Mouse (Mus musculus): Measurements from ENCODE around the gene Kifc3.

The Kifc3 gene

GRCm38 (mm10) chr8:95135242-95135641 lies 67.4 kb downstream of the Kifc3 start:
- DNase-seq (ENCODE audit: low read depth, low spot score), result no peak

- DNase-seq (ENCODE audit: low read depth, low spot score), result no peak
These were observed 68.4 kb downstream of the Kifc3 start for GRCm38 (mm10) chr8:95134186-95134585.

- DNase-seq (ENCODE audit: low read depth, low spot score), result no peak
These were observed 70.6 kb downstream of the Kifc3 start for GRCm38 (mm10) chr8:95131983-95132382.

- no peak for DNase-seq (ENCODE audit: low read depth, low spot score)
These were observed 71.6 kb downstream of the Kifc3 start for GRCm38 (mm10) chr8:95130966-95131537.

- DNase-seq (ENCODE audit: low read depth, low spot score), result no peak
These were observed 73.8 kb downstream of the Kifc3 start for GRCm38 (mm10) chr8:95128750-95129260.

- no peak for DNase-seq (ENCODE audit: low read depth, low spot score)
These were observed 75.0 kb downstream of the Kifc3 start for GRCm38 (mm10) chr8:95127658-95128057.

- DNase-seq (ENCODE audit: low read depth, low spot score), result no peak
These were observed 76.1 kb downstream of the Kifc3 start for GRCm38 (mm10) chr8:95126497-95126896.

GRCm38 (mm10) chr8:95123455-95123854 lies 79.2 kb downstream of the Kifc3 start:
- DNase-seq (ENCODE audit: low read depth, low spot score), result no peak

- DNase-seq (ENCODE audit: low read depth, low spot score), result peak; percentile 43
These were observed 88.9 kb downstream of the Kifc3 start for GRCm38 (mm10) chr8:95113750-95114149.

- DNase-seq (ENCODE audit: low read depth, low spot score), result no peak
These were observed 89.5 kb downstream of the Kifc3 start for GRCm38 (mm10) chr8:95113108-95113507.

- no peak for DNase-seq (ENCODE audit: low read depth, low spot score)
These were observed 90.0 kb downstream of the Kifc3 start for GRCm38 (mm10) chr8:95112594-95112993.

GRCm38 (mm10) chr8:95107306-95107705 lies 95.3 kb downstream of the Kifc3 start:
- DNase-seq (ENCODE audit: low read depth, low spot score), result no peak

- no peak for DNase-seq (ENCODE audit: low read depth, low spot score)
These were observed 100.6 kb downstream of the Kifc3 start for GRCm38 (mm10) chr8:95101972-95102371.

- peak; percentile 44 for DNase-seq (ENCODE audit: low read depth, low spot score)
These were observed 103.6 kb downstream of the Kifc3 start for GRCm38 (mm10) chr8:95099009-95099408.

- DNase-seq (ENCODE audit: low read depth, low spot score), result no peak
These were observed 109.0 kb downstream of the Kifc3 start for GRCm38 (mm10) chr8:95093574-95093973.

- no peak for DNase-seq (ENCODE audit: low read depth, low spot score)
These were observed 117.0 kb downstream of the Kifc3 start for GRCm38 (mm10) chr8:95085432-95086141.

- DNase-seq (ENCODE audit: low read depth, low spot score), result no peak
These were observed 117.7 kb downstream of the Kifc3 start for GRCm38 (mm10) chr8:95084744-95085431.

GRCm38 (mm10) chr8:95084261-95084660 lies 118.4 kb downstream of the Kifc3 start:
- no peak for DNase-seq (ENCODE audit: low read depth, low spot score)

GRCm38 (mm10) chr8:95081650-95082049 lies 121.0 kb downstream of the Kifc3 start:
- DNase-seq (ENCODE audit: low read depth, low spot score), result no peak

- DNase-seq (ENCODE audit: low read depth, low spot score), result peak; percentile 99
These were observed 122.0 kb downstream of the Kifc3 start, which contains the start of gene Katnb1 for GRCm38 (mm10) chr8:95080381-95081341. Gene Katnb1, plus strand, starts transcription at chr8:95081186.

GRCm38 (mm10) chr8:95079305-95079704 lies 123.3 kb downstream of the Kifc3 start:
- DNase-seq (ENCODE audit: low read depth, low spot score), result no peak
